Mouse (Mus musculus): ENCODE measurements around the gene Tmem135. TPM values are rescaled to one million over a fixed set of nuclear protein-coding genes. Genes with fewer than 3 reads are reported as not detected.

Gene Tmem135
- polyA plus RNA-seq, 1 experiment from 2014 or later, result 57.9 TPM

DNA sequence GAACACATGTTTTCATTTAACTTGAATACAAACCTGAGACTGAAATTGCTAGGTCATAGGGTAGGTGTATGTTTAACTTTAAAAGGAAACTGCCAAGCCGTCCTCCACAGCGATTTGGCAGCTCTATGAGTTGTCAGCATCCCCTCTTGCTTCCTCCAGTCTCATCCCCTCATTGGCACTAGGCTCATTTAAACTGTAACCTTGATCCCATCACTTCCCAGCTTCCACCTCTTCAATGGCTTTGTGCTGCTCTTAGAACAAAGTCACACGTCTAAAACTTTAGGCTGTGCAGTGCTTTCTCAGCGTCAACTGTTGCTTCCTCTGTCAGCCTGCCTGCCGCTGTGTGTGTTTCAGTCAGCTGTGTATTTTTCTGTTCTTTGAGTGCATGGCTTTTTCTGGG is 23.1 kb upstream of the Tmem135 start:
- no peak for ATAC-seq
- no peaks in the 10 kb centered on the region for H3K9me3 ChIP-seq (ENCODE audit: control insufficient read depth)
- no peak overlapping the region for H3K27ac ChIP-seq (ENCODE audit: low read depth, low read length)
- TF ChIP-seq CTCF (IDR thresholded peaks at IDR 0.05; ENCODE audit: low read depth), result no peak
- no peak overlapping the region for H3K4me3 ChIP-seq (ENCODE audit: low read depth, low read length)
- H3K9ac ChIP-seq (ENCODE audit: low read depth, low read length), result no peak overlapping the region
- 38% methylated on average over 5 of the region's 5 CpGs for WGBS
- H3K27me3 ChIP-seq (replicated peaks; ENCODE audit: control insufficient read depth, insufficient read depth, low read length), result no peaks in the 10 kb centered on the region
- H3K4me2 ChIP-seq (replicated peaks; ENCODE audit: low read depth), result no peak overlapping the region
- H3K36me3 ChIP-seq (ENCODE audit: control insufficient read depth, insufficient read depth), result no peaks in the 10 kb centered on the region
- H3K4me1 ChIP-seq (replicated peaks; ENCODE audit: control insufficient read depth, insufficient read depth, low read length), result peaks cover 4% of the 10 kb centered on the region; the same call in 1 of the 2 replicates

DNA sequence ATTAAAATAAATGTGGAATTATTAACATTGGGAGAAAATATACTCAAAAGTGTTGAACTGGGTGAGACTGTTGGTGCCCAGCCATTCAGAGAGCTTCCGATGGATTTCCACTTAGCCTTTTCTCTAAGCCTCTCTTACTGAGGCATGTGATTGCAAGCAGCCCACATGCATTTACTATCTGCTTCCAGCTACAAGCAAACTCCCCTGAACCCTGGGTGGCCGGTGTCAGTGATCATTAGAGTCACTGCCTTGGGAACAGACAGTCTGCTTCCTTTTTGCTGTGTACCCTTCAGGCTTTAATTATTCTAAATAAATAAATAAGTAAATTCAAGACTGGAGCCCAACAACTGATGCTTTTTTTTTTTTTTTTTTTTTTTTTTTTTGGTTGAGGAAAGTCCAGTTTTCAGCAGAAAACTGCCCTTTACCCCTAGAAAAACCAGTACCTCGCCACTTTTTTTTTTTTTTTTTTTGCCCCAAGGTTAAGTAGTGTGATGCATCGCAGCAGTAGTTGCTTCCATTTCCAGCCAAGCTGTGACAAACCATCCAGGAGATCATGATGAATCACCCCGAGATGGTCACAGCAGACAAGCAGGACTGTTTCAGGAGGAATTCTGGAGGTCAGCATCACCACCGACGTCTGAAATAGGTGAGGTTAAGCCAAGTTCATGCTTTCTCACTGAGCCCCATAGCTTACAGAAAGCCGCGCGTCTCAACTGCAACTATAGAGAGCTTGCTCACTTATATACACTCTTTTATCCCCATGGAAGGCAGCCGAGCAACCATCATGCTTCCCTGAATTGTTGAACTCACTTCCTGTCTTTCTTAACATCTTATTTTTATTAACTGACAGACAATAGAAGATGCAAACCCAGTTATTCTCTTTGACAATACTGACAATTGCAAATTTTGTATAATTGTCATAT is 22.0 kb upstream of the Tmem135 start:
- Histone ChIP-seq H3K9me3 (ENCODE audit: control insufficient read depth) (no peaks in the 10 kb centered on the region), H3K9ac (ENCODE audit: low read depth, low read length) (no peak overlapping the region), H3K27ac (ENCODE audit: low read depth, low read length) (no peak overlapping the region), H3K36me3 (ENCODE audit: control insufficient read depth, insufficient read depth) (no peaks in the 10 kb centered on the region), H3K4me2 (replicated peaks; ENCODE audit: low read depth) (no peak overlapping the region), H3K4me3 (ENCODE audit: low read depth, low read length) (no peak overlapping the region), H3K4me1 (replicated peaks; ENCODE audit: control insufficient read depth, insufficient read depth, low read length) (peaks cover 4% of the 10 kb centered on the region; the same call in 1 of the 2 replicates), H3K27me3 (replicated peaks; ENCODE audit: control insufficient read depth, insufficient read depth, low read length) (no peaks in the 10 kb centered on the region)
- no peak for TF ChIP-seq CTCF (IDR thresholded peaks at IDR 0.05; ENCODE audit: low read depth)
- WGBS, result 37% methylated on average over 11 of the region's 11 CpGs
- ATAC-seq, result no peak

DNA sequence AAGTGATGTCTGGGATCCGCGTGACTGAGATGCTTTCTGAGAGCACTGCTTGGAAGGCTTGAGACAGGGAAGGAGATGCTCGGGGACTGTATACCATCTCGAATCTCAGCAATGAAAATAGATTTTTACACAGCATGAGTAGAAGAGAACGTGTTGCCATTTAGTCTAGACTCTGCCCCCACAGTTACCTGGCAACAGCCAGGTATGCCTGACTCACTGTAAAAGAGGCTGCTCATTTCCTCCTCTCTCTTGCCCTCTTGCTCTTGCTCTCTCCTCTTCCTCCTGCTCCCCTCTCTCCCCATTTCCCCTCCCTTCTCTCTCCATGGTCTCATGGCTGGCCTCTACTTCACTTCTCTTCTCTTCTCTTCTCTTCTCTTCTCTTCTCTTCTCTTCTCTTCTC is 20.6 kb upstream of the Tmem135 start:
- Histone ChIP-seq H3K9ac (ENCODE audit: low read depth, low read length) (no peak overlapping the region), H3K4me3 (ENCODE audit: low read depth, low read length) (no peak overlapping the region), H3K9me3 (ENCODE audit: control insufficient read depth) (no peaks in the 10 kb centered on the region), H3K4me2 (replicated peaks; ENCODE audit: low read depth) (no peak overlapping the region), H3K36me3 (ENCODE audit: control insufficient read depth, insufficient read depth) (no peaks in the 10 kb centered on the region), H3K27ac (ENCODE audit: low read depth, low read length) (no peak overlapping the region), H3K27me3 (replicated peaks; ENCODE audit: control insufficient read depth, insufficient read depth, low read length) (no peaks in the 10 kb centered on the region), H3K4me1 (replicated peaks; ENCODE audit: control insufficient read depth, insufficient read depth, low read length) (peaks cover 4% of the 10 kb centered on the region; the same call in 1 of the 2 replicates)
- WGBS, result 64% methylated on average over 5 of the region's 5 CpGs
- peak; percentile 70 for ATAC-seq
- TF ChIP-seq CTCF (IDR thresholded peaks at IDR 0.05; ENCODE audit: low read depth), result no peak

DNA sequence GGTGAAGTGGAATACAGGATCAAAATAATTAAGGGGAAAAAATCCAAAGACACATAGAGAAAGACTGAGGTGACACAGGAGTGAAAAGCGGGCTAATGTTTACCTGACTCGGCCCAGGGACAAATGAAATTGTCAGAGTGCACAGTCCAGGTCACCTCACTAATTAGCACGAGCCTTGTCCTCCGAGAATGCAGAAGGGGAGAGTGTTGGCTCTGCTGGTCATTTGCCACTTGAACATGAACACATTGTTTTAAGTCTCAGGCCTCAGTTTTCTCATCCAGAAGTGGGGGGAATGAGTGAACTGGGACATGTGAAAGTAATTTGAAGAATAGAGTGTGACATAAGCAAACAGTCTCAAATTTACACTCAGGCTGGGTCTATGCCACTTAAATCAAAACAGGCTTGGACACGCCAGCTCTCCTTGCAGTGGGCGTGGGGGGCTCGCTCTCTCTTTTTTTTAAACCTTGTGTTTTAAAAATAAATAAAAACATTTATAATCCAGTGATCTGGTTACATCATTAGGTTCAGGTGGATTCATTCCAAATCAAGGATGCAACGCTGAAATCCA is 19.8 kb upstream of the Tmem135 start:
- Histone ChIP-seq H3K9me3 (ENCODE audit: control insufficient read depth) (no peaks in the 10 kb centered on the region), H3K4me2 (replicated peaks; ENCODE audit: low read depth) (peak overlapping the region; percentile 24; the same call in 1 of the 2 replicates), H3K36me3 (ENCODE audit: control insufficient read depth, insufficient read depth) (no peaks in the 10 kb centered on the region), H3K4me1 (replicated peaks; ENCODE audit: control insufficient read depth, insufficient read depth, low read length) (peaks cover 4% of the 10 kb centered on the region; the same call in 1 of the 2 replicates), H3K27me3 (replicated peaks; ENCODE audit: control insufficient read depth, insufficient read depth, low read length) (no peaks in the 10 kb centered on the region), H3K9ac (ENCODE audit: low read depth, low read length) (no peak overlapping the region), H3K27ac (ENCODE audit: low read depth, low read length) (peak overlapping the region; percentile 78), H3K4me3 (ENCODE audit: low read depth, low read length) (no peak overlapping the region)
- no peak for TF ChIP-seq CTCF (IDR thresholded peaks at IDR 0.05; ENCODE audit: low read depth)
- 52% methylated on average over 8 of the region's 8 CpGs for WGBS
- peak; percentile 70 for ATAC-seq

DNA sequence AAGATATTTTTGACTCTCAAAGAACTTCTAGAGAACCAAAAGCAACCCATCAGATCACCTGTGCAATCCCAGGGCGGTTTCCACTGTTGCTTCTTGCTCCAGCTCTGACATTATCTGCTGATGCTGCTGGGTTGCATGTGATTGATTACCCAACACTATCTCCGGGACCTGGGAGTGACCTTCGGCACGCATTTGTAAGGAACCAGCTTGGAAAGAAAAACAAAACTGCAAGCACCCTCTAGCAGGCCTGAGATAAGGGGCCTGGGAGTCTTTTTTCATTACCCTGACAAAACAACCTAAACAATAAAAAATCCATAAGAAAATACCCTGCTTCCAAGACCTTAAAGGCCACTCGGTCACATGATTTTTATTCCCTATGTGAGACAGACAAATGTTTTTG is 19.2 kb upstream of the Tmem135 start:
- WGBS, result 10% methylated on average over 5 of the region's 5 CpGs
- H3K27ac ChIP-seq (ENCODE audit: low read depth, low read length), result peak overlapping the region; percentile 78
- no peak for TF ChIP-seq CTCF (IDR thresholded peaks at IDR 0.05; ENCODE audit: low read depth)
- peak overlapping the region; percentile 24; the same call in 1 of the 2 replicates for H3K4me2 ChIP-seq (replicated peaks; ENCODE audit: low read depth)
- no peak overlapping the region for H3K4me3 ChIP-seq (ENCODE audit: low read depth, low read length)
- H3K9ac ChIP-seq (ENCODE audit: low read depth, low read length), result no peak overlapping the region
- no peaks in the 10 kb centered on the region for H3K27me3 ChIP-seq (replicated peaks; ENCODE audit: control insufficient read depth, insufficient read depth, low read length)
- no peaks in the 10 kb centered on the region for H3K9me3 ChIP-seq (ENCODE audit: control insufficient read depth)
- H3K36me3 ChIP-seq (ENCODE audit: control insufficient read depth, insufficient read depth), result no peaks in the 10 kb centered on the region
- ATAC-seq, result peak; percentile 82
- H3K4me1 ChIP-seq (replicated peaks; ENCODE audit: control insufficient read depth, insufficient read depth, low read length), result peaks cover 4% of the 10 kb centered on the region; the same call in 1 of the 2 replicates

DNA sequence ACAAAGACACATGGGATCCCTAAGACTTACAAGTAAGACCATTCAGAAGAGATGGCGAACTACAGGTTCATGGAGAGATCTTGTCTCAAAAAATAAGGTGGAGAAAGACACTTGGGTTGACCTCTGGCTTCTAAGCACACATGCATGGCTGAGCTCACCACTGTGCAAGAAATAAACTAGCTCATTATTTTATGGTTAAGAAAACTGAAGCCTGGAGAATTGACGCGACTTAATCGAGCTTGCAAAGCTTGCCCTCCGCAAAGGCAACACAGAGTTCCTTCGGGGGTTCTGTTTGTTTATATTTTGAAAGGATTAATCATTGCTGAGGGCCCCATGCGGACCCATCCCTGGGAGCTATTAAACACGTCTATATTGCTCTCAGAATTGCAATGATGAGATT is 18.6 kb upstream of the Tmem135 start:
- Histone ChIP-seq H3K27me3 (replicated peaks; ENCODE audit: control insufficient read depth, insufficient read depth, low read length) (no peaks in the 10 kb centered on the region), H3K9ac (ENCODE audit: low read depth, low read length) (no peak overlapping the region), H3K4me3 (ENCODE audit: low read depth, low read length) (no peak overlapping the region), H3K4me1 (replicated peaks; ENCODE audit: control insufficient read depth, insufficient read depth, low read length) (peaks cover 4% of the 10 kb centered on the region; the same call in 1 of the 2 replicates), H3K27ac (ENCODE audit: low read depth, low read length) (peak overlapping the region; percentile 78; the same call in 1 of the 2 replicates), H3K4me2 (replicated peaks; ENCODE audit: low read depth) (no peak overlapping the region; the same call in 1 of the 2 replicates), H3K9me3 (ENCODE audit: control insufficient read depth) (no peaks in the 10 kb centered on the region), H3K36me3 (ENCODE audit: control insufficient read depth, insufficient read depth) (no peaks in the 10 kb centered on the region)
- ATAC-seq, result no peak
- TF ChIP-seq CTCF (IDR thresholded peaks at IDR 0.05; ENCODE audit: low read depth), result no peak
- 27% methylated on average over 8 of the region's 8 CpGs for WGBS

All from intestine, postnatal 0 days (tissue).